Mouse (Mus musculus): ENCODE measurements around the gene Irak4.

GRCm38 (mm10) chr15:94601339-94601738 is 57.9 kb downstream of the Irak4 start:
- no peak for TF ChIP-seq GATA1 (IDR thresholded peaks at IDR 0.05; ENCODE audit: borderline replicate concordance, low read length)
- no peak for TF ChIP-seq FLI1 (IDR thresholded peaks at IDR 0.05; ENCODE audit: low read length)
